In genomic region chr3:152304093-152304815, GRCm38 (mm10) we compare ENCODE assay signal across 8 mouse cellular contexts. TPM values are rescaled to one million over a fixed set of nuclear protein-coding genes. Genes with fewer than 3 reads are reported as not detected.
DNase-seq lines count a peak whose midpoint lies in the region; ATAC-seq lines count a peak whose summit lies in the region.

No protein-coding gene starts in this region.

- H3K9me3 ChIP-seq in heart, embryonic 10.5 days, result no peaks in the 10 kb centered on the region
- H3K9me3 ChIP-seq in forebrain, embryonic 11.5 days (ENCODE audit: control insufficient read depth, low read length), result no peaks in the 10 kb centered on the region

- H3K4me2 ChIP-seq in forebrain, embryonic 11.5 days (ENCODE audit: low read depth, low read length, severe bottlenecking), result no peak overlapping the region

- peaks cover 63% of the 10 kb centered on the region for H3K4me1 ChIP-seq in heart, embryonic 10.5 days
- no peaks in the 10 kb centered on the region for H3K4me1 ChIP-seq in forebrain, embryonic 11.5 days (replicated peaks; ENCODE audit: control insufficient read depth, insufficient read depth, low read length)

- H3K9ac ChIP-seq in forebrain, embryonic 11.5 days (ENCODE audit: low read length), result no peak overlapping the region

- no peaks in the 10 kb centered on the region for H3K27me3 ChIP-seq in heart, embryonic 10.5 days (ENCODE audit: insufficient read depth, poor library complexity, severe bottlenecking)
- H3K27me3 ChIP-seq in forebrain, embryonic 11.5 days (ENCODE audit: control insufficient read depth, insufficient read depth, low read length), result no peaks in the 10 kb centered on the region

- peak; percentile 27 to 44 for DNase-seq in right cerebral cortex, adult 2 months (ENCODE audit: low spot score in 2 of 2)
- no peak for DNase-seq in right cerebral cortex, postnatal 25 days
- DNase-seq in heart, embryonic 10.5 days (ENCODE audit: low spot score), result peak; percentile 93
- peak; percentile 18 to 48 for DNase-seq in kidney, postnatal 25 days
- peak; percentile 29 for DNase-seq in telencephalon, adult 2 months (ENCODE audit: low read depth, low spot score)
- no peak for DNase-seq in cerebellum, adult 11-12 months
- DNase-seq in forebrain, embryonic 11.5 days (ENCODE audit: low spot score), result no peak
- DNase-seq in T-cell, adult 2 months (ENCODE audit: low spot score), result no peak

- ATAC-seq in forebrain, embryonic 11.5 days (replicated peaks; ENCODE audit: low FRiP score), result no peak

- H3K36me3 ChIP-seq in heart, embryonic 10.5 days, result peaks cover 16% of the 10 kb centered on the region; the same call in 1 of the 2 replicates
- H3K36me3 ChIP-seq in forebrain, embryonic 11.5 days (ENCODE audit: control insufficient read depth, insufficient read depth, low read length), result no peaks in the 10 kb centered on the region; the same call in 1 of the 2 replicates

- 14% methylated on average over 6 of the region's 6 CpGs for WGBS in heart, embryonic 10.5 days
- 72% methylated on average over 6 of the region's 6 CpGs for WGBS in forebrain, embryonic 11.5 days

- no peak overlapping the region; the same call in 1 of the 2 replicates for H3K4me3 ChIP-seq in heart, embryonic 10.5 days
- no peak overlapping the region for H3K4me3 ChIP-seq in forebrain, embryonic 11.5 days (ENCODE audit: low read depth, low read length)

- peak overlapping the region; percentile 89 for H3K27ac ChIP-seq in heart, embryonic 10.5 days
- H3K27ac ChIP-seq in forebrain, embryonic 11.5 days (ENCODE audit: low read depth, low read length), result no peak overlapping the region

RNA-seq across cellular contexts. Expression of gene Miga1, which starts 36.0 kb away (rescaled TPM):
- 14.5 and 18.4 TPM in 2 replicates for polyA plus RNA-seq in heart, embryonic 10.5 days (2016; fragmentation: Nextera tagmentation; extraction: Ambion mirVana)
- 24.6 and 26.3 TPM in 2 replicates for polyA plus RNA-seq in forebrain, embryonic 11.5 days (2014; fragmentation: Nextera tagmentation; extraction: Ambion mirVana)

RNA-seq across cellular contexts. Expression of gene Nexn, which starts 38.1 kb away (rescaled TPM):
- 102 and 155 TPM in 2 replicates for polyA plus RNA-seq in heart, embryonic 10.5 days (2016; fragmentation: Nextera tagmentation; extraction: Ambion mirVana)
- 3.5 and 4.3 TPM in 2 replicates for polyA plus RNA-seq in forebrain, embryonic 11.5 days (2014; fragmentation: Nextera tagmentation; extraction: Ambion mirVana)

RNA-seq across cellular contexts. Expression of gene Usp33, which starts 42.0 kb away (rescaled TPM):
- 36.2 and 37.6 TPM in 2 replicates for polyA plus RNA-seq in heart, embryonic 10.5 days (2016; fragmentation: Nextera tagmentation; extraction: Ambion mirVana)
- polyA plus RNA-seq in forebrain, embryonic 11.5 days (2014; fragmentation: Nextera tagmentation; extraction: Ambion mirVana), result 60.8 and 62.6 TPM in 2 replicates

Comparison
In these comparisons a context has a peak if more than half of its experiments do, and no peak if none do; other contexts are left out.
1. DNase-seq: peak in right cerebral cortex, adult 2 months (2 of 2), heart, embryonic 10.5 days (single experiment), kidney, postnatal 25 days (2 of 2) and telencephalon, adult 2 months (single experiment); none in right cerebral cortex, postnatal 25 days (single experiment), cerebellum, adult 11-12 months (single experiment), forebrain, embryonic 11.5 days (single experiment) and T-cell, adult 2 months (single experiment).
2. RNA of gene Nexn, which starts 38.1 kb away (polyA plus RNA-seq): 102 to 155 TPM in heart, embryonic 10.5 days; 3.5 to 4.3 TPM in forebrain, embryonic 11.5 days; every median in the first group is over 10 times any median in the second.